Mouse (Mus musculus): ENCODE data around the gene Il1rapl2.

GRCm38 (mm10) chrX:137620697-137621096, 50.3 kb downstream of the Il1rapl2 start:
- TF ChIP-seq CTCF (IDR thresholded peaks at IDR 0.05; ENCODE audit: low read depth, low read length) = no peak
- no peak for TF ChIP-seq POLR2A (IDR thresholded peaks at IDR 0.05; ENCODE audit: insufficient read depth, low read length)

Data from ES-Bruce4 (cell line).